Mouse (Mus musculus) spleen, adult 2 months (tissue): ENCODE measurements around the gene Lrch3.

Experiments
- CTCF ChIP-seq: fragments of 200-500 bp; IDR thresholded peaks from 2 replicates; pipeline ENCODE4 v1.5.1; 2011; ENCODE audit warnings: mild to moderate bottlenecking, inconsistent platforms; ENCODE audit not compliant: insufficient read depth, insufficient read length, insufficient replicate concordance; ENCODE audit errors: extremely low read depth
- POLR2A ChIP-seq: fragments of 200-500 bp; IDR thresholded peaks from 2 replicates; pipeline ENCODE4 v1.6.1; 2011; ENCODE audit warnings: low read depth, low read length, inconsistent platforms

DNA sequence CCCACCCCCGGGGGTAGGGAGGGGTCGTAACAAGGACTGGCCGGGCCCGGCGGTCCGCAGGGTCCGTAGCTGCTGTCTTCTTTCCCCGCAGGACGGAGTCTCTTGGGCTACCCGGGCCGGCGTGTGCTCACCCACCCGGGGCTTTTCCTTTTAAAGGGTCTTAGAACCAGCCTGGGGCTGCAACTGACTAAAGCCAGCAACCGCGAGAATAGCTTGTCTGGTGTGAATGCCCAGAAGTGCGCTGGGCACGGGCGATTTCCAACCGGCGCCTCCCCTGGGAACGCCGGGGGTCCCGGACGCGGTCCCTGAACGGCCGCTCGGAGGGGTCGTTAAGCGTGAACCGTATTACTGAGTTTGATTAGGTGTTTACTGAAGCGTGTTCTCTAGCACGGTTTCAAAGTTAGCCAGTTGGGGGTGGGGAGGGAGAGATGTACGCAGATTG, 35.7 kb upstream of the Lrch3 start:
- no peak for TF ChIP-seq POLR2A
- no peak for TF ChIP-seq CTCF
